Mouse (Mus musculus) frontal cortex, postnatal 25 days (tissue): ENCODE measurements at regions not wholly inside any gene's neighbourhood (a gene's known extent, or its start where the extent isn't known, plus 50 kb on each side); places are given as distances from the start of the nearest gene placed in this dataset.

Source experiments
- DNase-seq, 2 experiments: peaks; one replicate each; pipeline ENCODE4 v3.0.0; 2022; ENCODE audit warnings: low spot score in 2 of 2

DNA sequence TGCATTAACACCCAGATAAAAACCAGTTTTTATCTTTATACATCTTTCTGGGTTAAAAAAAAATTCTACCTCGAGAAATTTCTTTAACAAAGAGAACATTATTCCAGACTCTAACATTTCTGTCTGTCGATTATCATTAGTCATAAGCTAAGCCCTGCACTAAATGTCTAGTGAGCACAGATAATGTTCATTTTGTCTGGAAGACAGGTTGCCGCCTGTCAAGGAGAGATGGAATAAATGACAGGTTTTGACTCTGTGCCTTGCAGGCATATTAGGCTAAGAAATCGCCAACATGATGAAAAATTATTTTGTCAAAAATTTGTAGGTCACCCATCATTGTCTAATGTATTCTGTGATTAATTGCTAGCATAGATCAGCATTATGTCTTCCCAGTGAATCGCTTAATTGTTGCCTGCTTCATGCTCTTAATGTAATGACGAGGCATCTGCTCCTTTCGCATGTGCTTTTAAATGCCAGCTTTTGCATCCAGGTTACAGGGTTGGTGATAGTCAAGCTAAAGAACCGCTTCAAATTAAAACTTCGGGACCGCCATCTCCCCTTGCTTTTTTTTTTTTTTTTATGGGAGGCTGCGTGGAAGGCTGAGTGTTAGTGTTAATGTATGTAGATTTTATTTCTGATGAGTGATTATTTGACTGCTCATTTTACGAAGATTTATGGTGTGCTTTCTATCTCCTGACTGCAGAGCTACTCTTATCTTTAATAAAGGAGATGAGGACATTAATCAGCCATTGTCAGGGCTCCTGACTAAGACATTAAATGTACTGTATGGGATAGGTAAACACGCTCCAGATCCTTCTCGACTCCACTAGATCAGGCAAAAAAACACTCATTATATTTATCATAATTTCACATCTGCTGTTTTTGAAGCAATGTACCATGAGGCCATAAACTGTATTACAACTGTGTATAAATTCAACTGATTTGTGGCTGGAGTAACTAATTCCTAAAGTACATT lies 135.9 kb upstream of the Meis2 start:
- no peak for DNase-seq

- no peak for DNase-seq
These were observed 135.2 kb upstream of the Meis2 start for GRCm38 (mm10) chr2:116200795-116201194.

- peak; percentile 6 to 29 for DNase-seq
These were observed 116.2 kb upstream of the Meis2 start for GRCm38 (mm10) chr2:116181861-116182260.

DNA sequence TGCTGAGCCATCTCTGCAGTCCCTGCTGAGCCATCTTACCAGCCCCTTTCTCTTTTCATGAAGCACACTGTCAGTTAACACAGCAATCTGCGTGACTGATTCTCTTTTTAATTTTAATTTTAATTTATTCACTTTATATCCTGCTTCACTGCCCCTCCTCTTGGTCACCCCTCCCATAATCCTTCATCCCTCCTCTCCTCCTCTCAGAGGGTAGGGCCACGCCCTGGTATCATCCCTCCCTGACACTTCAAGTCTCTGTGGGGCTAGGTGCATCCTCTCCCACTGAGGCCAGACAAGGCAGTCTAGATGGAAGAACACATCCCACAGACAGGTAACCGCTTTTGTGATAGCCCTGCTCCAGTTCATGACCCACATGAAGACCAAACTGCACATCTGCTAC lies 111.5 kb upstream of the Meis2 start:
- DNase-seq: no peak

DNA sequence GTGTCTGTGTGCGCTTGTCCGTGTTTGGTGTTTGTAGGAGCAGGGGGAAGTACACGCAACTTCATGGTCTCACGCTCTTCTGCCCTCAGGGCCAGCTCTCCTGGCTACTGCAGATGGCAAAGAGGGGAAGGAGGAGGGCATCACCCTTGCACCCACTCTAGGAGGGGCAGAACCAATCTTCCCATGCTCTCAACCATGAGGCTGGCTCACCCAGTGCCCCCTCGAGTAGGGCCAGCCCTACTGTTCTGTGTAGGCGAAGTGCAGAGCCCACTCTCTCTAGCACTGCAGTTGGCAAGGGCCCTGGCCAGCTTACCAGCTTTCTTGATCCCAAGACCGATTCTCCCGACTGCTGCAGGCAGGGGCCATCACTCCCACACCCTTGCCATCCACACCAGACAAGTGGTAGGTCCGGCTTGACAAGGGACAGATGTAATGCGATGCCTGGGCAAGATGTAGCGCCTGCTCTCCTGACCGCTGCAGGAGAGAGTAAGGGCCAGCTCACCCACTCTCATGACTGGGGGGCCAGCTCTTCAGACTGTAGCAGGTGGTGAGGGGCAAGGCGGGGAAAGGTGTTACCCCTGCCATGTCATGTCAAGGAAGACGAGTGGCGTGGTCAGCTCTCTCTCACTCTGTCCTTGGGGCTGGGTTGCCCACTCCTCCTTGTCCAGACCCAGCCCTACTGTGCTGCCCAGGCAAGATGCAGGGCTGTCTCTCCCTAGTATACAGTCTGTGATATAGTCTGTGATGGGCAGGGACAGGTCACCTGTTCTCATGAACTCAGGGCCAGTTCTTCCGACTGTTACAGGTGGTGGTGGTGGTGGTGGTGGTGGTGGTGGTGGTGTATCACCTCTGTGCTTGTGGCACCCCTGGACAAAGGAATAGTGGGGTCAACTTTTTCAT lies 100.5 kb upstream of the Meis2 start:
- DNase-seq: no peak
